Mouse (Mus musculus) urinary bladder, adult 18-20 months (tissue): Measurements from ENCODE around the gene Sec11a.
"Not testable (repeated sequence)": the region's sequence is repeated elsewhere in the genome, so short reads cannot be mapped to it uniquely, and the experiment has no call there.

Experiments
- DNase-seq, 2 experiments: peaks; one replicate each; pipeline ENCODE4 v3.0.0; 2022; ENCODE audit warnings: low spot score in 2 of 2, mixed read lengths in 2 of 2

Gene Sec11a

DNA sequence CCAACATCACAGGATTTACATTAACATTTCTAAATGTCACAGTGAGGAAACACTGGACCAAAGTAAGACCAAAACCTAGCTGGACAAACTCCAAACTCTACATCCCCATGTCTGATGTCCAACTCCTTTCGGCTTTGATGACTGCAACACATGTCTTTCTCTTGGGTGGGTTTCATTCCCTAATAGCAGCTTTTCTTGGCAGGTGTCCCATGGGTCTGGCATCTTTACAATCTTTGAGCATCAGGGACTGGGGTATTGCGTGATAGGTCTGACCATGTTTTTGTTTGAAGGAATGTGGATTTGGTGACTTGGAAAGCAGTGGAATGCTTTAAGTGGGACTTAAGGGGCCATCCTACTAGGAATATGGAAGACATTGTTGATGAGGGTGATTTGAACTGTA, 9.3 kb upstream of the Sec11a start:
- DNase-seq = no peak

DNA sequence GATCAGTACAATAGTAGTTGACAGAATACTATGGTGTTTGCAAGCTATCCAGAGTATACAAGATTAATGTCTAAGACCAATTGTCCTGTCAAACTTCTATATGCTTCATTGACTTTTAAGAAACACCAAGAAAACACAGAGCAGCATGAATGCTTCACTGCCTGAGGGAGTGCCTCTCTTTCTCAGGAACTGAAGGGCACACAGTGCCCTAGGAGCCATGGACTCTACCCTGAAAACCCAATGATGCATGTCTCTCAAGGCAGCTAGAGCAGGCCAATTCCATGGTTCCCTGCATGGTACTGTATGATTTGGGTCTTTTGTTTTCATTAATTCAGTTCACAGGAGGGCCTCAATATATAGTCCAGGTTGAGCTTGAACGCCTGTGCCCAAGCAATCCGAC, 6.7 kb upstream of the Sec11a start:
- DNase-seq = no peak

- DNase-seq = no peak
Measured at GRCm38 (mm10) chr7:80952140-80952539, 4.6 kb upstream of the Sec11a start.

- no peak for DNase-seq
Measured at GRCm38 (mm10) chr7:80951461-80951860, 3.9 kb upstream of the Sec11a start.

GRCm38 (mm10) chr7:80939808-80940207, 7.8 kb downstream of the Sec11a start:
- DNase-seq = no peak

- DNase-seq = not testable (repeated sequence)
Measured at GRCm38 (mm10) chr7:80937304-80937666, 10.3 kb downstream of the Sec11a start.

DNA sequence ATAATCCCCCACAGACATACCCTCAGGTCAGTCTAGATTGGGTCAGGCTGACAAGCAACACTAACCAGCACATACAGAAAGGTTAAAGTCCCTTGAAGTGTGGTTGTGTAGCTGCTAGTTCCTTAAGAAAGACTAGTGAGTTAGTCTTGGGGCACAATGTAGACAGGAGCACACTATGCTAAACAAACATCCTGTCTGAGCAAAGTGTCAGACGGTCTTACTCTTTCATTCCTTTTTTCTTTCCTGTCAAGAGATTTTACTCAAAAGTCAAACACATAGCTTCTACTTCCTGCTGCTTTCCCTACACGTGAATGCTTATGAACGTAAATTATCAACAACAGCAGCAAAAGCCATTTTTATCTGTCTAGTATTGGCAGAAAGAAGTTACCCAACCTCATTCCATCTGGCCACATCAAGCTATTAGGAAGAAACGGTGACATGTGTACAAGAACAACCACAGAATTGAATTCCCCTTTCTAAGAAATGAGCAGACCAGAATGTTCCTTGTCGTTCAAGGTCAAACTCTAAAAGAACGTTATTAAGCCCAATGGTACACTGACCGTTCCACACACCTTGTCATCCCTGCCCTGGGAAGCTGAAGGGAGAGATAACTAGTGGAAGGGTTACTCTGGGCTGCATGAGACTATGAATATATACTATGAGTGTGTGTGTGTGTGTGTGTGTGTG, 10.8 kb downstream of the Sec11a start:
- DNase-seq = not testable (repeated sequence)

- no peak for DNase-seq
Measured at GRCm38 (mm10) chr7:80935834-80936233, 11.7 kb downstream of the Sec11a start.

DNA sequence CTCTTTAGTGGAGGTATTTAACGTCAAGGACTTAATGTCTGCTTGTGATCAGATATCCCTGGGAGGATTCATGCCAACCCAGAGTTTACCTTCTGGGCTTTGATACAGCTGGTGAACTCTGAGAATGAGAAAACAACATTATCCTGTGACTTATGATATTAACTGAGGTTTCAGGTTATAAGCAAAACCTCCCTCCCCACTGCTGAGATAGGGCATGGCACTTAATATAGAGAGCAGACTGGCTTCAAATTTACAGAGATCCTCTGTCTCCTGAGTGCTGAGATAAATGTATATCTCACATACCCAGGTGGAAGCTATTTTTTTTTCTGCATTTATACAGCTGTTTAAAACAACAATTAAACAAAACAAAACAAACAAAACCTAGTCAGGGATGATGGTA, 14.8 kb downstream of the Sec11a start:
- DNase-seq = no peak

GRCm38 (mm10) chr7:80931618-80932207, 15.9 kb downstream of the Sec11a start:
- DNase-seq = no peak

GRCm38 (mm10) chr7:80923165-80923564, 24.4 kb downstream of the Sec11a start:
- no peak for DNase-seq

DNA sequence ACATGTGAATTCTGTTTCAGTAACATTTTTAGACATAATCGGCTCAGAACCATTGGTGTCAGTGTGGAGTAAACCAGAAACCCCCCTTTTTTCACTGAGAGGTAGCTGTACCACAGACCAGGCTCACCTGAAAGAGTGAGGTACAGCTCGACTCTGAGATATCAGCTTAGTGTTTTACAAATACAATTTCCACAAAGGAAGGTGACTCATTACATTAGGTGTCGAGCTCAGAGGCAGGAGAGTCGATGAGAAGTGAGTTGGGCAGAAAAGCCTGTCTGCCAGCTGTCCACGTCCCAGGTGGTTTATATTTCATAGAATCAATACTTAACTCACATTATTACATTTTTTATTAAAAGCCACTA, 28.0 kb downstream of the Sec11a start:
- no peak for DNase-seq

GRCm38 (mm10) chr7:80918982-80919646, 28.5 kb downstream of the Sec11a start:
- no peak for DNase-seq

- DNase-seq = no peak
Measured at GRCm38 (mm10) chr7:80917916-80918465, 29.6 kb downstream of the Sec11a start.

- no peak for DNase-seq
Measured at GRCm38 (mm10) chr7:80912496-80912895, 35.1 kb downstream of the Sec11a start.

GRCm38 (mm10) chr7:80911053-80911452, 36.5 kb downstream of the Sec11a start:
- DNase-seq = no peak

- peak; percentile 43 to 59 for DNase-seq
Measured at GRCm38 (mm10) chr7:80904921-80905515, 42.6 kb downstream of the Sec11a start, which contains the start of gene Nmb. TSS of gene Nmb (minus strand) at chr7:80905076.

GRCm38 (mm10) chr7:80903625-80904422, 43.8 kb downstream of the Sec11a start:
- DNase-seq = no peak

DNA sequence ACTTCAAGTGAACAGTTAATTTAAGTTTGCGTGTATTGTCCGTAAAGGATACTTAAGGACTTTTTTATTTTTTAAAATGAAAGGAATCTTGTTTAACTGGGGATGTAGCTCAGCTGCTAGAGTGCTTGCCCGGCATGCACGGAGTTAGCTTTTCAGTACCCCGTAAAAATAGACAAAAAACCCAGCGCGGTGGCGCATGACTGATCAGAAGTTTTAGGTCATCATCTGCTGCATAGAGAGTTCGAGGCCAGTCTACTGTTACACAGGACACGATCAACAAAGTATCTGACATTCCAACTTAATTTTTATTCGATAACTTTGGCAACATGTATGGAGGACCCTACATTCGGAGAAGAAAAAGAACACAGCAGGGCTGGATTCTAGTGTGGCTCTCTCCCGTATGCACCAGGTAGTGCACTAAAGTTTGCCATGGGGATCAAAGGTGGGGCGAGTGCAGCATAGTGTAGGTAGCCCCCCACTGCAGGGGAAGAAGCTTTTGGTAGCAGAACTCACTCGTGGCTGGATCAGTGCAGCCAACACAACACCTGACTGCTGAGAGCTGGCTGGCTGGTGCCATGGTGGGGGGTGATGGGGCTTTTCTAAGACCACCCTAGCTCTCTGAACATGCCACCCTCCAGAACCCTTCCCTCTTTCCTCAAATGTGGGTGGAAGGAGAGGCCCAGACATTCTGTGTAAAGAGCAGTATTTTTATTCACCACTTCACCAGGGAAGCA, 45.9 kb downstream of the Sec11a start:
- DNase-seq = no peak

- peak; percentile 82 to 87 for DNase-seq
Measured at GRCm38 (mm10) chr7:80900944-80901501, 46.6 kb downstream of the Sec11a start, which contains the start of gene Wdr73. TSS of gene Wdr73 (minus strand) at chr7:80901269.
